Mouse (Mus musculus): ENCODE measurements at regions not wholly inside any gene's neighbourhood (a gene's known extent, or its start where the extent isn't known, plus 50 kb on each side); places are given as distances from the start of the nearest gene placed in this dataset.

- no peaks in the 10 kb centered on the region for H3K4me1 ChIP-seq (ENCODE audit: control insufficient read depth, insufficient read depth, low read length)
- TF ChIP-seq POLR2A (IDR thresholded peaks at IDR 0.05; ENCODE audit: extremely low read depth, insufficient read depth, low read length) (no peak), CTCF (IDR thresholded peaks at IDR 0.05; ENCODE audit: extremely low read depth, insufficient read depth, low read length) (no peak)
- H3K4me3 ChIP-seq (ENCODE audit: insufficient read depth, low read length): no peak overlapping the region
- no peak overlapping the region for H3K27ac ChIP-seq (ENCODE audit: insufficient read depth, low read length)
Measured at GRCm38 (mm10) chr2:75491150-75491549, 167.9 kb upstream of the Hnrnpa3 start.

GRCm38 (mm10) chr2:75491789-75492500 lies 167.1 kb upstream of the Hnrnpa3 start:
- no peak for TF ChIP-seq CTCF (IDR thresholded peaks at IDR 0.05; ENCODE audit: extremely low read depth, insufficient read depth, low read length)
- Histone ChIP-seq H3K4me3 (ENCODE audit: insufficient read depth, low read length) (no peak overlapping the region), H3K27ac (ENCODE audit: insufficient read depth, low read length) (no peak overlapping the region), H3K4me1 (ENCODE audit: control insufficient read depth, insufficient read depth, low read length) (no peaks in the 10 kb centered on the region)

GRCm38 (mm10) chr2:75492501-75492898 lies 166.6 kb upstream of the Hnrnpa3 start:
- no peak overlapping the region for H3K4me3 ChIP-seq (ENCODE audit: insufficient read depth, low read length)
- TF ChIP-seq CTCF (IDR thresholded peaks at IDR 0.05; ENCODE audit: extremely low read depth, insufficient read depth, low read length) (no peak), POLR2A (IDR thresholded peaks at IDR 0.05; ENCODE audit: extremely low read depth, insufficient read depth, low read length) (no peak)
- no peak overlapping the region for H3K27ac ChIP-seq (ENCODE audit: insufficient read depth, low read length)
- H3K4me1 ChIP-seq (ENCODE audit: control insufficient read depth, insufficient read depth, low read length): no peaks in the 10 kb centered on the region

- no peak for TF ChIP-seq POLR2A (IDR thresholded peaks at IDR 0.05; ENCODE audit: extremely low read depth, insufficient read depth, low read length)
- TF ChIP-seq CTCF (IDR thresholded peaks at IDR 0.05; ENCODE audit: extremely low read depth, insufficient read depth, low read length): no peak
- Histone ChIP-seq H3K4me1 (ENCODE audit: control insufficient read depth, insufficient read depth, low read length) (no peaks in the 10 kb centered on the region), H3K4me3 (ENCODE audit: insufficient read depth, low read length) (no peak overlapping the region), H3K27ac (ENCODE audit: insufficient read depth, low read length) (no peak overlapping the region)
Measured at GRCm38 (mm10) chr2:75496606-75497240, 162.3 kb upstream of the Hnrnpa3 start.

- Histone ChIP-seq H3K4me1 (ENCODE audit: control insufficient read depth, insufficient read depth, low read length) (no peaks in the 10 kb centered on the region), H3K4me3 (ENCODE audit: insufficient read depth, low read length) (no peak overlapping the region), H3K27ac (ENCODE audit: insufficient read depth, low read length) (no peak overlapping the region)
- TF ChIP-seq CTCF (IDR thresholded peaks at IDR 0.05; ENCODE audit: extremely low read depth, insufficient read depth, low read length): no peak
- TF ChIP-seq POLR2A (IDR thresholded peaks at IDR 0.05; ENCODE audit: extremely low read depth, insufficient read depth, low read length): no peak
Measured at GRCm38 (mm10) chr2:75510223-75510622, 148.8 kb upstream of the Hnrnpa3 start.

GRCm38 (mm10) chr2:75512422-75513170 lies 146.5 kb upstream of the Hnrnpa3 start:
- Histone ChIP-seq H3K4me1 (ENCODE audit: control insufficient read depth, insufficient read depth, low read length) (no peaks in the 10 kb centered on the region), H3K27ac (ENCODE audit: insufficient read depth, low read length) (no peak overlapping the region), H3K4me3 (ENCODE audit: insufficient read depth, low read length) (no peak overlapping the region)
- TF ChIP-seq POLR2A (IDR thresholded peaks at IDR 0.05; ENCODE audit: extremely low read depth, insufficient read depth, low read length) (no peak), CTCF (IDR thresholded peaks at IDR 0.05; ENCODE audit: extremely low read depth, insufficient read depth, low read length) (no peak)

- TF ChIP-seq CTCF (IDR thresholded peaks at IDR 0.05; ENCODE audit: extremely low read depth, insufficient read depth, low read length): no peak
- TF ChIP-seq POLR2A (IDR thresholded peaks at IDR 0.05; ENCODE audit: extremely low read depth, insufficient read depth, low read length): no peak
- Histone ChIP-seq H3K4me3 (ENCODE audit: insufficient read depth, low read length) (no peak overlapping the region), H3K4me1 (ENCODE audit: control insufficient read depth, insufficient read depth, low read length) (no peaks in the 10 kb centered on the region), H3K27ac (ENCODE audit: insufficient read depth, low read length) (no peak overlapping the region)
Measured at GRCm38 (mm10) chr2:75514171-75514570, 144.9 kb upstream of the Hnrnpa3 start.

- Histone ChIP-seq H3K4me3 (ENCODE audit: insufficient read depth, low read length) (no peak overlapping the region), H3K27ac (ENCODE audit: insufficient read depth, low read length) (no peak overlapping the region), H3K4me1 (ENCODE audit: control insufficient read depth, insufficient read depth, low read length) (no peaks in the 10 kb centered on the region)
- no peak for TF ChIP-seq CTCF (IDR thresholded peaks at IDR 0.05; ENCODE audit: extremely low read depth, insufficient read depth, low read length)
Measured at GRCm38 (mm10) chr2:75516223-75516622, 142.8 kb upstream of the Hnrnpa3 start.

- TF ChIP-seq POLR2A (IDR thresholded peaks at IDR 0.05; ENCODE audit: extremely low read depth, insufficient read depth, low read length) (no peak), CTCF (IDR thresholded peaks at IDR 0.05; ENCODE audit: extremely low read depth, insufficient read depth, low read length) (no peak)
- Histone ChIP-seq H3K27ac (ENCODE audit: insufficient read depth, low read length) (no peak overlapping the region), H3K4me3 (ENCODE audit: insufficient read depth, low read length) (no peak overlapping the region), H3K4me1 (ENCODE audit: control insufficient read depth, insufficient read depth, low read length) (no peaks in the 10 kb centered on the region)
Measured at GRCm38 (mm10) chr2:75517096-75517495, 142.0 kb upstream of the Hnrnpa3 start.

GRCm38 (mm10) chr2:75518607-75519006 lies 140.5 kb upstream of the Hnrnpa3 start:
- Histone ChIP-seq H3K4me3 (ENCODE audit: insufficient read depth, low read length) (no peak overlapping the region), H3K4me1 (ENCODE audit: control insufficient read depth, insufficient read depth, low read length) (no peaks in the 10 kb centered on the region), H3K27ac (ENCODE audit: insufficient read depth, low read length) (no peak overlapping the region)
- TF ChIP-seq POLR2A (IDR thresholded peaks at IDR 0.05; ENCODE audit: extremely low read depth, insufficient read depth, low read length) (no peak), CTCF (IDR thresholded peaks at IDR 0.05; ENCODE audit: extremely low read depth, insufficient read depth, low read length) (no peak)
